ENCODE assay signal across 16 mouse cellular contexts in genomic region chr12:24777761-24778160, GRCm38 (mm10).
"Had no signal": no experiment of that assay in that cellular context is flagged by ENCODE, and none has a peak within 500 bp of the region (broad histone marks: within the 10 kb centered on the region; RNA-seq: fewer than 3 reads in every experiment).

No protein-coding gene starts in this region.

- H3K4me3 ChIP-seq: neural tube, embryonic 13.5 days; neural tube, embryonic 15.5 days; stomach, embryonic 15.5 days had no signal

- H3K9me3 ChIP-seq: neural tube, embryonic 13.5 days; neural tube, embryonic 15.5 days; stomach, embryonic 15.5 days had no signal

- DNase-seq: retina, postnatal 1 day; right cerebral cortex, adult 18-20 months; right cerebral cortex, postnatal 14 days; right cerebral cortex, postnatal 25 days; right cerebral cortex, postnatal 4 days; spleen, adult 18-20 months; thymus, adult 18-20 months; thymus, adult 2 months; thymus, postnatal 14 days; thymus, postnatal 25 days; thymus, postnatal 36 days; thymus, postnatal 4 days had no signal

- H3K27me3 ChIP-seq: neural tube, embryonic 13.5 days; neural tube, embryonic 15.5 days; stomach, embryonic 15.5 days had no signal

- H3K27ac ChIP-seq: neural tube, embryonic 13.5 days; neural tube, embryonic 15.5 days; stomach, embryonic 15.5 days; stomach, postnatal 0 days had no signal

- H3K36me3 ChIP-seq: neural tube, embryonic 13.5 days; neural tube, embryonic 15.5 days; stomach, embryonic 15.5 days had no signal
